Mouse (Mus musculus): ENCODE data around the gene Ism2. TPM values are rescaled to one million over a fixed set of nuclear protein-coding genes. Genes with fewer than 3 reads are reported as not detected.
"Not testable (repeated sequence)": the region's sequence is repeated elsewhere in the genome, so short reads cannot be mapped to it uniquely, and the experiment has no call there.

The Ism2 gene
- polyA plus RNA-seq, 1 experiment from 2014 or later: 0.96 TPM

DNA sequence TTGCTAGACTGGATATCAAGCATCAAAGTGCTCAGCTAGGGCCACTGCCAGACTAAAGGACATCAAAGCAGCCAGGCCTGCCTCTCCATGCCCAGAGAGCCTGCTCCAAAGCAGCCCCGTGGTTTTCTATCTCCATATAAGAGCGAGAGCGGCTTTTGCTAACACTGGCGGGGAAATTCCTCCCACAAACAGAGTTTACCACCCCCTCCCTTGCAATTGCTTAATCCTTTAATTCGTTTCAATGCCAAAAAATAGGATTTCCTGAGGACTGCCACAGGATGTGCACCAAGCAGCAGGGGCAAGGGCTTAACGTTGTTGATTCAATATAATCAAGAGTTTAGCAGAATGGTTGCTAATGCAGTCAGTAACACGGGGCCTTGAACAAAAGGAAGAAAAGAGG, 28.1 kb upstream of the Ism2 start:
- H3K27me3 ChIP-seq (replicated peaks): no peaks in the 10 kb centered on the region
- no peaks in the 10 kb centered on the region for H3K9me3 ChIP-seq (replicated peaks)
- 0 out of 2 replicates have a peak overlapping the region, but pooled peaks have one; percentile 6 for H3K27ac ChIP-seq (replicated peaks)
- no peaks in the 10 kb centered on the region; the same call in 1 of the 2 replicates for H3K36me3 ChIP-seq
- 20% methylated on average over 7 of the region's 7 CpGs for WGBS
- no peak overlapping the region for H3K9ac ChIP-seq (replicated peaks)
- H3K4me3 ChIP-seq (replicated peaks): no peak overlapping the region
- H3K4me1 ChIP-seq: peaks cover 19% of the 10 kb centered on the region
- ATAC-seq (ENCODE audit: low FRiP score): no peak
- no peak overlapping the region for H3K4me2 ChIP-seq

DNA sequence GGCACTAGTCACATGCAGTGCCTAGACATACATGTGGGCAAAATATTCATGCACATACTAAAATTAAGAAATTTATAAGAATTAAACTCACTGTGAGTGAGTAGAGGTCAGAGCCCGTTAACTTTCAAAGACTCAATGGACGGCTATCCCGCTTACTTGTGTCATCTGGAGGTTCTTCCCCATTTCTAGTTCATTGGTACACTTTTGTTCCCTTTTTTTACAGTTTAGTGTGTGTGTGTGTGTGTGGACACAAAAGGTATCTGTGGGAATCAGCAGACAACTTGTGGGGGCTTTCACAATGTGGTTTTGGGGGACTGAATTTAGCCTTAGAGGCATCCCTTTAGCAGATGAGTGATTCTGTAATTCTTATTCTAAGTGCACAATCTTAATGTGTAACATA, 25.9 kb upstream of the Ism2 start:
- no peak for ATAC-seq (ENCODE audit: low FRiP score)
- Histone ChIP-seq H3K4me1 (0 out of 2 replicates have a peak, but pooled peaks cover 5% of the 10 kb centered on the region), H3K9me3 (replicated peaks) (no peaks in the 10 kb centered on the region), H3K9ac (replicated peaks) (no peak overlapping the region), H3K27ac (replicated peaks) (no peak overlapping the region), H3K36me3 (peaks cover 3% of the 10 kb centered on the region; the same call in 1 of the 2 replicates), H3K4me2 (no peak overlapping the region), H3K27me3 (replicated peaks) (no peaks in the 10 kb centered on the region), H3K4me3 (replicated peaks) (no peak overlapping the region)
- WGBS: 90% methylated on average over 3 of the region's 3 CpGs

DNA sequence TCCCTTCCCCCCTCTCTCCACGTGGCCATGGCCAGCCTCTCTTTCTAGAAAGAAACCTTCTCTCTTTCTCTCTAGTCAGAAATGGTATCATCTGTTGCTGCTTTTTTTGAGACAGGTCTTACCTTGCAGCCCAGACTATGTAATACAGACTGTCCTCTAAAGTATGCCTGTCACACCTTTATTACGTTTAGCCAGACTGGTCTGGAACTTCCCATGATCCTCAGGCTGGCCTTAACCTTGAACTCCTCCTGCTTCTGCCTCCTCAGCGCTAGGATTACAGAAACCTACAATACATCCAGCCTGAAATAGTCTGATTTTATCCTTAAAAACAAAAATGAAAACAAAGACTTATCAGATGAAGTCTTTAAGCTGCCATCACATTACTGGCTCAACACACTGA, 19.7 kb upstream of the Ism2 start:
- no peak overlapping the region for H3K4me3 ChIP-seq (replicated peaks)
- no peak overlapping the region for H3K27ac ChIP-seq (replicated peaks)
- no peaks in the 10 kb centered on the region for H3K27me3 ChIP-seq (replicated peaks)
- peaks cover 5% of the 10 kb centered on the region; the same call in 1 of the 2 replicates for H3K36me3 ChIP-seq
- no peak overlapping the region for H3K9ac ChIP-seq (replicated peaks)
- no peak for ATAC-seq (ENCODE audit: low FRiP score)
- no peak overlapping the region for H3K4me2 ChIP-seq
- 90% methylated on average over 3 of the region's 3 CpGs for WGBS
- H3K9me3 ChIP-seq (replicated peaks): no peaks in the 10 kb centered on the region
- H3K4me1 ChIP-seq: no peaks in the 10 kb centered on the region

DNA sequence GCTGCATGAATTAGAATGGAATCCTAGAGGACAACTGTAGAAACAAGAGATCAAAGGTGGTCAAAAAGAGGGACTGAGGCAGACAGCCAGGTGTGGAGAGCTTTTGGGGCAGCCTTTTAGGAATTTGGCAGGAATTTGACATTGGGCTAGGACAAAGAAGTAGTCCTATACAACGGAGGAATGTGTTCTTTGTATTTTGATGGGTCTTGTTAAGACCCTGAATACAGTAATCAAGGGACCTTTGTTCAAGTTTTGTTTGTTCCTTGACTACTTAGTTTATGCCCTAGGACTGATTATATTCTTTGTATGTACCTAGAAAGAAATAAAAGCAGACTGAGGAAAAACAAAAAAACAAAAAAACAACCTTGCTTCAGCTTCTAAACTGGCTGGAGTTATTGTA, 18.4 kb upstream of the Ism2 start:
- Histone ChIP-seq H3K27ac (replicated peaks) (no peak overlapping the region), H3K4me2 (no peak overlapping the region), H3K4me3 (replicated peaks) (no peak overlapping the region), H3K36me3 (0 out of 2 replicates have a peak, but pooled peaks cover 5% of the 10 kb centered on the region), H3K4me1 (no peaks in the 10 kb centered on the region), H3K9ac (replicated peaks) (no peak overlapping the region), H3K27me3 (replicated peaks) (no peaks in the 10 kb centered on the region), H3K9me3 (replicated peaks) (no peaks in the 10 kb centered on the region)
- no peak for ATAC-seq (ENCODE audit: low FRiP score)
- WGBS: 43% methylated on average over 1 of the region's 1 CpGs

DNA sequence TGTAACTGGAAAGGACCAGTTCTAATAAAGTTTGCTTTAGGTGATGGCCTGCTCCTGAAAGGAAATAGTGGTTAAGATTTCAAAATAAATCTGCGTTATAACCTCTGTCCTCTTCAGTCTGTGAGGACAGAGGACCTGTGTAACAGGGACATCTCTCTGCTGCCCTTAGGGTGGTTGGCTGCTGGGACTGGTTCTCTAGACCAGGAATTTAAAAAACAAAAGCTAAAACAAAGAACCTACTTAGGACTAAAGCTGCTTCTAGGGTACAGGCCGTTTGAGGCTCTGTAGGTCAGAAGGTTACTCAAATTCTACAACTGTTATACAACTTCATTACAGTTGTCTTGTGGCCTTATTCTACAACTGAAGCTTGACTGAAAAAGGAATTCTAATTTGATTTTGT, 13.6 kb upstream of the Ism2 start:
- H3K9ac ChIP-seq (replicated peaks): no peak overlapping the region
- H3K36me3 ChIP-seq: peaks cover 31% of the 10 kb centered on the region
- H3K4me3 ChIP-seq (replicated peaks): no peak overlapping the region
- WGBS: 67% methylated on average over 2 of the region's 2 CpGs
- H3K27ac ChIP-seq (replicated peaks): no peak overlapping the region
- H3K4me2 ChIP-seq: no peak overlapping the region
- no peaks in the 10 kb centered on the region for H3K27me3 ChIP-seq (replicated peaks)
- ATAC-seq (ENCODE audit: low FRiP score): no peak
- no peaks in the 10 kb centered on the region for H3K9me3 ChIP-seq (replicated peaks)
- H3K4me1 ChIP-seq: no peaks in the 10 kb centered on the region

DNA sequence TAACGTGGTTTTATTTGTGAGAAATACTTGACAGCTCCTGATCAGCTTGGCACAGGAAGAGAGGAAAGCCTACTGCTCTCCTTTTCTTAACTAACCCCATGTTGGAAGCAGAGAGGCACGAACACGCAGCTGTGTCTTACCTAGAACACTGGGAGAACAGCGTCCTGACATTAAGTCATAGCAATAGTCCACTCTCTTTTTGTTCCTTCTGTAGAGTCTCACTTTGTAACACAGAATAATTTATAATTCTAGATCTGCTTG, 7.0 kb upstream of the Ism2 start:
- not testable (repeated sequence) for ATAC-seq (ENCODE audit: low FRiP score)

DNA sequence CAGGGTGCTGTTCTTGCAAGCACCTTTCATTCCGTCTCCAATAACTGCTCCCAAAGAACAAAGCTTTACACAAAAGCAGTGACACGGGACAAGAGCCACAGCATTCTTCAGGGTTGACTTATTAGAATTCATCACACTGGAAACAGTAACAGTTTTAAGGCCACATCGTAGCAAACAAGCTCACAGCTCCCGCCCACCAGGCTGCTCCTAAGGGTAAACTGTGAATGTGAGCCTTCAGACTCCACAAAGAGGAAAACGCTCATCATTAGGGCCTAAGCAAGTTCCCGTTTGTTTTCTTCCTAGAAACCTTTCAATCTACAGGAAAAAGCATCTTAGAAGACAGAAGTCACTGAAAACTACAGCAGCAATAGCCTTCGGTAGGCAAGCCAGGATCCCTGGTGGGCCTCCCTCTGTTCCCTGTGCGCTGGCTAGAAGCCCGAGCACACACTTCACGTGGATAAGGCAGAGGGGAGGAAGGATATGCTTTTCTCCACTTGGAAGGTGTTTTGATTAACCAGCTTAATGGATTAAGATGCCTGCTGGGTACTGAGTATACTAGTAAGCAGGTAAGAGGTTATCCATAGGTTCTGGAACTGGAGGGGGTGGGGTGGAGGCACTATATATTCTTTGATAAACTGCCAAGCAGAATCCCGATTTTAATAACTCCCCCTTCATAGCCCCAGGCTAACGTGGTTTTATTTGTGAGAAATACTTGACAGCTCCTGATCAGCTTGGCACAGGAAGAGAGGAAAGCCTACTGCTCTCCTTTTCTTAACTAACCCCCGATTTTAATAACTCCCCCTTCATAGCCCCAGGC, 6.5 kb upstream of the Ism2 start:
- no peak overlapping the region for H3K4me3 ChIP-seq (replicated peaks)
- peaks cover 11% of the 10 kb centered on the region for H3K27me3 ChIP-seq (replicated peaks)
- no peak for ATAC-seq (ENCODE audit: low FRiP score)
- no peak overlapping the region for H3K27ac ChIP-seq (replicated peaks)
- peaks cover 25% of the 10 kb centered on the region for H3K36me3 ChIP-seq
- H3K9me3 ChIP-seq (replicated peaks): no peaks in the 10 kb centered on the region
- H3K4me2 ChIP-seq: no peak overlapping the region
- peaks cover 2% of the 10 kb centered on the region; the same call in 1 of the 2 replicates for H3K4me1 ChIP-seq
- H3K9ac ChIP-seq (replicated peaks): no peak overlapping the region
- WGBS: 30% methylated on average over 13 of the region's 13 CpGs

More for the DNA sequence above, 7.0 kb upstream of the Ism2 start:
- not testable (repeated sequence) for H3K4me3 ChIP-seq (replicated peaks); H3K27me3 ChIP-seq (replicated peaks); H3K27ac ChIP-seq (replicated peaks); H3K9me3 ChIP-seq (replicated peaks); H3K4me1 ChIP-seq; H3K4me2 ChIP-seq; H3K9ac ChIP-seq (replicated peaks)
- 85% methylated on average over 4 of the region's 4 CpGs for whole genome bisulfite sequencing
- H3K36me3 ChIP-seq: peaks cover 25% of the 10 kb centered on the region

DNA sequence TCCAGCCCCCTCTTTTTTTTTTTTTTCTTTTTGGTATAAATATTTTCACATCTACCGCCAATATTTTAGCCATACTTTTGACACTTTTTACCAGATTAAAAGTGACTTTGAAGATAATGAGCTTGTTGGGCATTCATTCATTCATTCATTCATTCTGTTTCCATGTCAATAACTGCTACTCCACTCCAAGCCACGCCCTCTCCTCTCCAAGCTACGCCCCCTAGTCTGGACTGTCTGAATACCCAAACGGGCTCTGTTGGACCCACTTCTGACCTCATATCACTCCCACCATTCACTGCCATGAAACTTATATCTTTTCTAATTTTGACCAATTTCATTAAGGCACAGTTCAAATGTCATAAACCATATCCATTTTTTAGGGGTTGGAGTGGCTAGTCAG, 1.7 kb upstream of the Ism2 start:
- no peak overlapping the region for H3K4me2 ChIP-seq
- H3K4me1 ChIP-seq: peaks cover 22% of the 10 kb centered on the region
- H3K9me3 ChIP-seq (replicated peaks): no peaks in the 10 kb centered on the region
- H3K27ac ChIP-seq (replicated peaks): no peak overlapping the region
- H3K9ac ChIP-seq (replicated peaks): no peak overlapping the region
- H3K36me3 ChIP-seq: no peaks in the 10 kb centered on the region
- no peak for ATAC-seq (ENCODE audit: low FRiP score)
- no peak overlapping the region for H3K4me3 ChIP-seq (replicated peaks)
- 51% methylated on average over 4 of the region's 4 CpGs for WGBS
- H3K27me3 ChIP-seq (replicated peaks): peaks cover 39% of the 10 kb centered on the region

DNA sequence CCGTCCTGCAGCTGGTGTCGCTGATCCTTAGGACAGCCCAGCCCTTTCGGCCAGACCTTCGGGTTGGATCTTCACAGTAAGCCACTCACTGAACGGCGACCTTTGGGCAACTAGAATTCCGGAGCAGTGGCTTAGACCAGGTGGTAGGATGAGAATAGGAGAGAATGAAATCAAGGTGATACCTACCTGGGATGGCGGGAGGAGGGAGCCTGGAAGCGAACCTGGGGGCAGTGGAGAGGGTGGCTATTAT, 861 bp upstream of the Ism2 start:
- Histone ChIP-seq H3K4me3 (replicated peaks) (peak overlapping the region; percentile 74), H3K27ac (replicated peaks) (no peak overlapping the region), H3K4me1 (peaks cover 19% of the 10 kb centered on the region), H3K27me3 (replicated peaks) (peaks cover 39% of the 10 kb centered on the region), H3K9me3 (replicated peaks) (no peaks in the 10 kb centered on the region), H3K36me3 (no peaks in the 10 kb centered on the region), H3K4me2 (peak overlapping the region; percentile 99), H3K9ac (replicated peaks) (peak overlapping the region; percentile 77; the same call in 1 of the 2 replicates)
- no peak for ATAC-seq (ENCODE audit: low FRiP score)
- WGBS: 2% methylated on average over 9 of the region's 9 CpGs

DNA sequence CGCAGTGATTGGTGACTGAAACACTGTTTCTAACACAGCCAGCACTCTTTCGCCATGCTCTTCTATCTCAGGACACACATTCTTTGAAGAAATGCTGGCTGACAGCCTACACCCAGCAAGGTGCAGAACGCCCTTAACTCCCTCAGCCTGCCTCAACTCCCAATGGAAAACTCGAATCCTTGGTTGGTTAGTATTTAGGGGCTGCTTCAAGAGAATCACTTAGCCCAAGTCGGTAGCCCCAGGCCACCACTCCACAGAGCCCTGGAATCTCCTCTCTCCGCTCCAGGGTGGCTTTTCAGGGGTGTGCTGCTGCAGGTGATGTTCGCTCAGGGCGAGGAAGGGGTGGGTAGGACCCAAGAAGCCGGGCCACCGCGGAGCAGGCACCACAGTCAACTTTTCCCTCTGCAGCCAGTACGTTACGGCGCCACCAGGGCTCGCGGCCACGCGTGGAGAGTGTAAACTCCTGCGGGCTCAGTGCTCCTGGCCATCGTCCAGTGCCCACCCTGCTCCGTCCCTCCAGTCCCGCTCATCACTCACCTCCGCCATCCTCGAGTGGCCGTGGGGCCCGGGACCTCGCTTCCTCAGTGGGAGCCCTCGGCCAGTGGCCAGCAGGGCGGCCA, 358 bp downstream of the Ism2 start:
- no peak overlapping the region for H3K27ac ChIP-seq (replicated peaks)
- peak overlapping the region; percentile 74 for H3K4me3 ChIP-seq (replicated peaks)
- 7% methylated on average over 29 of the region's 29 CpGs for whole genome bisulfite sequencing
- H3K9me3 ChIP-seq (replicated peaks): no peaks in the 10 kb centered on the region
- peak overlapping the region; percentile 77 for H3K9ac ChIP-seq (replicated peaks)
- peak; percentile 40 for ATAC-seq (ENCODE audit: low FRiP score)
- H3K4me1 ChIP-seq: peaks cover 19% of the 10 kb centered on the region
- H3K4me2 ChIP-seq: peak overlapping the region; percentile 99
- no peaks in the 10 kb centered on the region for H3K36me3 ChIP-seq
- peaks cover 39% of the 10 kb centered on the region for H3K27me3 ChIP-seq (replicated peaks)

DNA sequence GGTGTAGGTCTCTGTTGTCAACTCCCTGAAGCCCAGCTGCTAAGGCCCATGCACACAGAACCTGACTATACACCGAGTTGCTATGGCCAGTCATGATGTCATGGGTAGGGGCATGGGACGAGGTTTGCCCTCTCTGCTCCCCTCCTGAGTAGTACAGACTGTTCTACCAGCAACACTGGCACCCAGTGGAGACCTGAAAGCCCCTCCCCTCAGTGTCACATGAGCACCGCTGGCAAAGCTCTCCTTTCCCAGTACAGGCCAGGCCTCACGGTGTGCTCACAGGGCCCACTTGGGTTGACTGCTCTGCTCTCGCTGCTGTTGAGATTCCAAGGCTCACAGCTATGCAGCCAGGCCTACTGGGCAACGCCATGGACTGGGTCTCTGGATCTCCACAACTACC, 5.6 kb downstream of the Ism2 start:
- no peaks in the 10 kb centered on the region for H3K36me3 ChIP-seq
- peaks cover under 1% of the 10 kb centered on the region for H3K4me1 ChIP-seq
- no peak overlapping the region for H3K27ac ChIP-seq (replicated peaks)
- no peak overlapping the region for H3K4me3 ChIP-seq (replicated peaks)
- no peak overlapping the region for H3K4me2 ChIP-seq
- no peaks in the 10 kb centered on the region for H3K9me3 ChIP-seq (replicated peaks)
- H3K9ac ChIP-seq (replicated peaks): no peak overlapping the region
- no peak for ATAC-seq (ENCODE audit: low FRiP score)
- H3K27me3 ChIP-seq (replicated peaks): peaks cover 8% of the 10 kb centered on the region
- 79% methylated on average over 6 of the region's 6 CpGs for WGBS

DNA sequence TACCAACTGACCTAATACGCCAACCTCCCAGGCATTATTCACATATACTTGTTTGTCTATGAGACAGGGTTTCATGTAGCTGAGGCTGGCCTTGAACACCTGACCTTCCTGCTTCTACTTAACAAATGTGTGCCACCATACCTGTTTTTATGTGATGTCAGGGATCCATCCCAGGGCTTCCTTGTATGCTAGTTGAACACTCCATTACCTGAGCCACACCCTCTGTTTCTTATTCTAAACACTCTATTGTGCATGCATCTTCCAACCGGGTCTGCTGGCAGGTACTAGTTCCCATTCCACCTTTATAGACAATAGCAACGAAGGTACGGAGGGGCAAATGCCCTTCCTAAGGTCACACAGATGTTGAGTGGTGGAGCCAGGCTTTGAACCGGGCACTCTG, 10.4 kb downstream of the Ism2 start:
- Histone ChIP-seq H3K9ac (replicated peaks) (no peak overlapping the region), H3K27ac (replicated peaks) (no peak overlapping the region), H3K36me3 (no peaks in the 10 kb centered on the region), H3K4me2 (no peak overlapping the region), H3K4me1 (no peaks in the 10 kb centered on the region), H3K4me3 (replicated peaks) (no peak overlapping the region), H3K9me3 (replicated peaks) (no peaks in the 10 kb centered on the region), H3K27me3 (replicated peaks) (no peaks in the 10 kb centered on the region)
- 90% methylated on average over 5 of the region's 5 CpGs for WGBS
- no peak for ATAC-seq (ENCODE audit: low FRiP score)
